Mouse (Mus musculus) liver, adult 2 months (tissue): ENCODE results near the gene Nxn.

Experiments used
- CTCF ChIP-seq: fragments of 200-500 bp; IDR thresholded peaks from 2 replicates; pipeline ENCODE4 v1.5.1; 2011; ENCODE audit warnings: low read depth, low read length, control low read depth
- POLR2A ChIP-seq: fragments of 200-500 bp; IDR thresholded peaks from 2 replicates; pipeline ENCODE4 v1.6.1; 2011; ENCODE audit warnings: low read length, control low read depth; ENCODE audit not compliant: insufficient read depth; ENCODE audit errors: extremely low read depth

DNA sequence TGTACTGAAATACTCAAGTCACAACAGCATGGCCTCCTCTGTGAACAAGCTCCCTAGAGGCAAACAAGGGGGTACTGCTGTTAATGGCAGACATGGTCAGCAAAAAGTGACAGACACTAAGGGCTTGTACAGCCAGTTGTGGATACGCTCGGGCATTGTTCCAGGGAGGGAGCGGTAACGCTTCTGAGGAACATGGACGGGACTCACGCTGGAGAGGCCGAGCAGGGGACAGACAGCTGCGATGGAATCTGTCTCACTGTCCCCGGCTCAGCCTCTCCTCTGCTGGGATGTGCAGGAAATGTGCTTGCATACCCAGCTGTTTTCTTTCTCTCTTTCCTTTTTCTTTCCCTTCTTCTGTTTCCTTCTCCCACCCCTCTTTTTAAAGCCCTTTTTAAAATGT is 78.5 kb downstream of the Nxn start:
- no peak for TF ChIP-seq POLR2A
- no peak for TF ChIP-seq CTCF
